Mouse (Mus musculus): ENCODE results near the gene Man1c1. TPM values are rescaled to one million over a fixed set of nuclear protein-coding genes. Genes with fewer than 3 reads are reported as not detected.
A peak's percentile ranks its signal among the peaks of the same experiment; 100 is the strongest.

Gene Man1c1
- polyA plus RNA-seq, 1 experiment: 6.7 TPM

DNA sequence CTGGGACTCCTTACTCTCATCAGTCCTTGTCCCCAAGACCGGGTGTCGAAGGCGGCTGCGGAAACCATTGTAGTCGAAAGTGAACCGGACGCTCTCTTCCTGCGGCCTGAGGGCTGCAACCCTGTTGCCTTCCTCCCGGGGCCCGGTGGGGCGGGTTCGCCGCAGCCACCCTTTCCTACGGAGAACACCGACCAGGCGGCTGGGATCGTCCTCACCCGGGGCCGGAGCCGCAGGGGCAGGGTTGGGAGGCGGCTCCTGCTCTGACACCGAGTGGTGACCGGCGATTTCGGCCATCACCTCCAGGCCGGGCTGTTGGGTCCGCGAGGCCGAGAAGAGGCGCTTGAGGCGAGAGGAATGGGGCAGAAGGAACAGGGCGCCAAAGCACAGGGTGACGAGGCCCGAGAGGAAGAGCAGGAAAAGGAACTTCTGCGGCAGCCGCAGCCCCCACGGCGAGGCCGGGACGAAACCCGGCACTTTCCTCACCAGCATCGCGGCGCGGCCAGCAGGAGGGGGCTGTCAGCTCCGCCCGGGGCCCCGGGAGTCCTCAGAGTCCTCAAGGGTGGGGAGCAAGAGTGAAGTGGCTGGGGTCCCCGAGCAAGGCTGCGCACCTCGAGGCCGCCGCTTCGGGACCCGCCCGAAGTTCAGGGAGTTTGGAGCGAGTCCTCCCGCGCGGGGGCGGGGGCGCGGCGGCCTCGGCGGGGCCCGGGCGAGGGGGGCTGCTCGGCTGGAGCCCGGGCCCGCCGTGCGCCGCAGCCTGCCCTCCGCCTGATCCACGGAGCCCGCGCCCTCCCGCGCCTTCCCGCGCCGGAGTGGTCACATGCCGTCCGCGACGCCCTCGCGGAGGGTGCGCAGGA, 882 bp downstream of the Man1c1 start:
- Histone ChIP-seq H3K36me3 (ENCODE audit: control insufficient read depth, insufficient read depth) (no peaks in the 10 kb centered on the region), H3K79me2 (ENCODE audit: control insufficient read depth, insufficient read depth) (no peaks in the 10 kb centered on the region), H3K4me3 (ENCODE audit: insufficient read depth, poor library complexity, severe bottlenecking) (peak overlapping the region; percentile 37), H3ac (ENCODE audit: control insufficient read depth, insufficient read length, low read depth) (peak overlapping the region; percentile 89), H3K27me3 (ENCODE audit: control insufficient read depth, insufficient read depth, insufficient read length) (no peaks in the 10 kb centered on the region), H3K79me3 (ENCODE audit: low read depth) (no peaks in the 10 kb centered on the region)
- TF ChIP-seq MYOG (IDR thresholded peaks at IDR 0.05; ENCODE audit: control insufficient read depth, extremely low read depth, insufficient read length) (no peak), USF1 (IDR thresholded peaks at IDR 0.05; ENCODE audit: low read depth) (no peak), FOSL1 (IDR thresholded peaks at IDR 0.05; ENCODE audit: insufficient read depth, low read length, poor library complexity, severe bottlenecking) (no peak), MAX (IDR thresholded peaks at IDR 0.05) (peak; percentile 14)

DNA sequence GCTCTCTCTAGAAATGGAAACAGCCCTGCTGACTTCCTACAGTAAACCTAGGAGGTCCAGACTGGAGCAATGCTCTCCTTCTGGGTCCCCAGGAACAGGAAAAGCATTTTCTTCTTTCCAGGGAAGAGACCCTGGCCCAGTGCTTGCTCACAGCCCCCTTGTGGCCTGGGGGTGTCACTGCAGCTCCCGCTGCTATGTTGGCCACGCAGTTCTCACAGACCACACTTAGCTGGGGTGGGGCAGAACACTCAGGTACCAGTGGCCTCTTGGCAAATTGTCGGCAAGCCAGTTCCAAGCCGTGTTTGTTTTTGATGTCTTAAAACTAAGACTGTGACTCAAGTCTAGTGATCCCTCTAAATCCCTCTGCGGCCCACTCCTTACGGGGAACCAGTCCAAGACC, 2.2 kb downstream of the Man1c1 start:
- no peaks in the 10 kb centered on the region for H3K79me2 ChIP-seq (ENCODE audit: control insufficient read depth, insufficient read depth)
- H3K79me3 ChIP-seq (ENCODE audit: low read depth): no peaks in the 10 kb centered on the region
- H3K27me3 ChIP-seq (ENCODE audit: control insufficient read depth, insufficient read depth, insufficient read length): no peaks in the 10 kb centered on the region
- TF ChIP-seq CTCF (IDR thresholded peaks at IDR 0.05; ENCODE audit: control insufficient read depth, insufficient read depth, insufficient read length) (peak; percentile 90), MYOD1 (IDR thresholded peaks at IDR 0.05; ENCODE audit: control insufficient read depth, insufficient read length, low read depth) (no peak)
- H3K4me3 ChIP-seq (ENCODE audit: insufficient read depth, poor library complexity, severe bottlenecking): no peak overlapping the region
- H3ac ChIP-seq (ENCODE audit: control insufficient read depth, insufficient read length, low read depth): no peak overlapping the region
- H3K36me3 ChIP-seq (ENCODE audit: control insufficient read depth, insufficient read depth): no peaks in the 10 kb centered on the region

DNA sequence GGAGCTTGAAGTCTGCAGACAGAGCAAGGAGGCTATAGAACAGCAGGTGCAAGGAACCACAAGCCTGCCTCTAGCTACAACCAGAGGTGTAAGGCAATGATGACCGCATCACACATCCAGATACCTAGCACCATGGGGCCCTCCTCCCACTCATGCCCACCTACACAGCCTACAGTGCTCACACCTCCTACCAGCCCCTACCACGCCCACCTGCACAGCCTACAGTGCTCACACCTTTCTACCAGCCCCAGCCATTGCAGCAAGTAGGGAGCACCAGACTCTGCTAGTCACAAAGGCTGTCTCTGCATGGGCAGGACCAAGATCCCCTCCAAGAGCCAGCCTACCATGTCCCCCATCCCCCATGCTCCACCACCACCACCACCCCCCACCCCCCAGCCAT, 3.2 kb downstream of the Man1c1 start:
- Histone ChIP-seq H3K4me3 (ENCODE audit: insufficient read depth, poor library complexity, severe bottlenecking) (no peak overlapping the region), H3K79me3 (ENCODE audit: low read depth) (no peaks in the 10 kb centered on the region)
- TF ChIP-seq USF1 (IDR thresholded peaks at IDR 0.05; ENCODE audit: low read depth) (no peak), MYOD1 (IDR thresholded peaks at IDR 0.05; ENCODE audit: control insufficient read depth, insufficient read length, low read depth) (no peak), CTCF (IDR thresholded peaks at IDR 0.05; ENCODE audit: control insufficient read depth, insufficient read depth, insufficient read length) (no peak), MAX (IDR thresholded peaks at IDR 0.05) (no peak), MYOG (IDR thresholded peaks at IDR 0.05; ENCODE audit: control insufficient read depth, extremely low read depth, insufficient read length) (no peak), CEBPB (IDR thresholded peaks at IDR 0.05; ENCODE audit: low read depth) (no peak), FOSL1 (IDR thresholded peaks at IDR 0.05; ENCODE audit: insufficient read depth, low read length, poor library complexity, severe bottlenecking) (no peak)

DNA sequence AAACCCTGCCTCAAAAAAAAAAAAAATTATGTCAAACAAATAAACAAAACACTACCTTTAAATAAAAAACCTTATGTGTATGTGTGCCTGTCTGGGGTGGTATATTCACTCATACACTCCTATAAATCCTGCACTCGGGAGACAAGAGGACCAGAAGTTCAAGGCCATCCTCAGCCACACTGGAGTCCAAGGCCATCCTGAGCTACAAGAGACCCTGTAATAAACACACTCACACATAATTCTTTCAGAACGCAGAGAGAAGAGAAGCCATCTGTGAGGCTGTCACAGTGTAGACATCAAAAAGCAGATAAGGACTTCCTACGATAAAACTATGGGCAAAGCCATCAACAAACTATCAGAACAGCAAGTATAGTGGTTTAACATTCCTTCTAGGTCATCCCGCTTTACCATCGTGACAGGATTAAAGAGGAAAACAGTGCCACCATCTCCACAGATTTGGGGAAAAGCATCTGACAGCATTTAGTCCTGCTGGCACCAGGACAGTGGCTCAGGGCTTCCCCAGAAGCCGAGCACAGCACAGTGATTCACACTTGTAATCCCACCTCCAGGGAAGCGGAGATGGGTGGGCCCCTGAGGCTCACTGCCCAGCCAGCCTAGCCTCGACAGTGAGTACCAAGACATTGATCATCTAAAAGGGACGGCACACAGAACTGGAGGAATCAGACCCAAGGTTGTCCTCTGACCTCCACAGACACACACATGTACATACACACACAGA, 10.7 kb downstream of the Man1c1 start:
- no peaks in the 10 kb centered on the region for H3K27me3 ChIP-seq (ENCODE audit: control insufficient read depth, insufficient read depth, insufficient read length)
- H3K79me3 ChIP-seq (ENCODE audit: low read depth): no peaks in the 10 kb centered on the region
- no peaks in the 10 kb centered on the region for H3K79me2 ChIP-seq (ENCODE audit: control insufficient read depth, insufficient read depth)
- no peaks in the 10 kb centered on the region for H3K36me3 ChIP-seq (ENCODE audit: control insufficient read depth, insufficient read depth)
- TF ChIP-seq MYOD1 (IDR thresholded peaks at IDR 0.05; ENCODE audit: control insufficient read depth, insufficient read length, low read depth) (no peak), CEBPB (IDR thresholded peaks at IDR 0.05; ENCODE audit: low read depth) (no peak), MAX (IDR thresholded peaks at IDR 0.05) (no peak), USF1 (IDR thresholded peaks at IDR 0.05; ENCODE audit: low read depth) (no peak), MYOG (IDR thresholded peaks at IDR 0.05; ENCODE audit: control insufficient read depth, extremely low read depth, insufficient read length) (no peak), CTCF (IDR thresholded peaks at IDR 0.05; ENCODE audit: control insufficient read depth, insufficient read depth, insufficient read length) (no peak)
- H3ac ChIP-seq (ENCODE audit: control insufficient read depth, insufficient read length, low read depth): no peak overlapping the region
- no peak overlapping the region for H3K4me3 ChIP-seq (ENCODE audit: insufficient read depth, poor library complexity, severe bottlenecking)

More for the DNA sequence above, 3.2 kb downstream of the Man1c1 start:
- Histone ChIP-seq H3K27me3 (ENCODE audit: control insufficient read depth, insufficient read depth, insufficient read length) (no peaks in the 10 kb centered on the region), H3K79me2 (ENCODE audit: control insufficient read depth, insufficient read depth) (no peaks in the 10 kb centered on the region), H3ac (ENCODE audit: control insufficient read depth, insufficient read length, low read depth) (no peak overlapping the region), H3K36me3 (ENCODE audit: control insufficient read depth, insufficient read depth) (no peaks in the 10 kb centered on the region)

DNA sequence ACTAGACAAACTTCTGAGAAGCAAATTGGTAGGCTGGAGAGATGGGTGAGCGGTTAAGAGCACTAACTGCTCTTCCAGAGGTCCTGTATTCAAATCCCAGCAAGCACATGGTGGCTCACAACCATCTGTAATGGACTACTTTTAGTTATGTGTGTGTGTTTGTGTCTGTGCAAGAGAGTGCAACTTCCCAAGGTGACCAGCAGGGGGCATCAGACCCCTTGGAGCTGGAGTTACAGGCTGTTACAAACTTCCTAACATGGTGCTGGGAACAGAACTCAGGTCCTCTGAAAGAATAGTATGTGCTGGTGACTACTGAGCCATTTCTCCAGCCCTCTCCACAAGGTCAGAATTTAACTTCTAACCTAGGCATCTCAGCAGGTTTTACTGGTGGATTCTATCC, 11.7 kb downstream of the Man1c1 start:
- no peak for TF ChIP-seq CEBPB (IDR thresholded peaks at IDR 0.05; ENCODE audit: low read depth)
- TF ChIP-seq FOSL1 (IDR thresholded peaks at IDR 0.05; ENCODE audit: insufficient read depth, low read length, poor library complexity, severe bottlenecking): no peak
- TF ChIP-seq USF1 (IDR thresholded peaks at IDR 0.05; ENCODE audit: low read depth): no peak
- no peak for TF ChIP-seq MYOG (IDR thresholded peaks at IDR 0.05; ENCODE audit: control insufficient read depth, extremely low read depth, insufficient read length)
- TF ChIP-seq MYOD1 (IDR thresholded peaks at IDR 0.05; ENCODE audit: control insufficient read depth, insufficient read length, low read depth): no peak
- TF ChIP-seq MAX (IDR thresholded peaks at IDR 0.05): no peak
- no peak for TF ChIP-seq CTCF (IDR thresholded peaks at IDR 0.05; ENCODE audit: control insufficient read depth, insufficient read depth, insufficient read length)
- Histone ChIP-seq H3K36me3 (ENCODE audit: control insufficient read depth, insufficient read depth) (no peaks in the 10 kb centered on the region), H3K79me2 (ENCODE audit: control insufficient read depth, insufficient read depth) (no peaks in the 10 kb centered on the region), H3K79me3 (ENCODE audit: low read depth) (no peaks in the 10 kb centered on the region), H3K4me3 (ENCODE audit: insufficient read depth, poor library complexity, severe bottlenecking) (no peak overlapping the region), H3K27me3 (ENCODE audit: control insufficient read depth, insufficient read depth, insufficient read length) (no peaks in the 10 kb centered on the region), H3ac (ENCODE audit: control insufficient read depth, insufficient read length, low read depth) (no peak overlapping the region)
